Mouse (Mus musculus) kidney, adult 11 months (tissue): ENCODE results near the gene Mrap.
A peak's percentile ranks its signal among the peaks of the same experiment; 100 is the strongest.

Source experiments
- DNase-seq: peaks from one replicate; pipeline ENCODE4 v3.0.0; 2022

The Mrap gene

DNA sequence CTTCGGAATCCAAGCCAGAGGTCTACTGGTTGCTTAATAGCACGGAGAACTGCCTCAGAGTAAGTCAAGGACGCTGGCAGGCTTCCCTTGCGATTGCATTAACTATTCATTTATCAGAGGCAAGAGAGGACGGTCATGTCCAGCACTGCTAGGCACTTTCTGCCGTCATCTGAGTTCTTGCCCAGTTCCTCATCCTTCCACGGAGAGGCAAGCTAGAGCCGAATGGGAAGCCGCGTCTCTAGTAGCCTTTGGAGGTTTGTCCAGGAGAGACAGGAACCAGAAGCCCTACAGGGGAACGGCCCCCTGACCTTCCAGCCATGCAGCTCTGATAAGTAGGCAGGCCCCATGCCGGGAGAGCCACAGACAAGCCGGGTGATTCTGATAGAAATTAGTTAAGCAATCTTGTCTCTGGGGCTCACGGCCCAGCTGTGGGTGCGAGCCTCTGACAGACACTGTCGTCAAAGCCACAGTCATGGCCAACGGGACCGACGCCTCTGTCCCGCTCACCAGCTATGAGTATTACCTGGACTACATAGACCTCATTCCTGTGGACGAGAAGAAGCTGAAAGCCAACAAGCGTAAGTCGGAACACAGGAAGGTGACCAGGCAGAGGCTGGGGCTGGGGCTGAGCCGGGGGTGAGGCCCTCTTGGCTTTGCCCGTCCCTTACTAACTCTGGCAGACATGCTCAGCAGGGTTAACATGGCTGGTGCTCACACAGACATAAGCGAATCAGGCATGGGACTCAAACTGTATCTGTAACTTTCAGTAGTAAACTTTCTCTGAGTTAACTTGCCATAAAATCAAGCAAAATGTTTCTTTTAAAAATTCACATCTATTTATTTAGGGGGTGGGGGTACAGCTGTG, at the start of gene Mrap:
Mrap (plus strand) TSS at position 116 of the 865 bp plus-strand sequence.
- no peak for DNase-seq

DNA sequence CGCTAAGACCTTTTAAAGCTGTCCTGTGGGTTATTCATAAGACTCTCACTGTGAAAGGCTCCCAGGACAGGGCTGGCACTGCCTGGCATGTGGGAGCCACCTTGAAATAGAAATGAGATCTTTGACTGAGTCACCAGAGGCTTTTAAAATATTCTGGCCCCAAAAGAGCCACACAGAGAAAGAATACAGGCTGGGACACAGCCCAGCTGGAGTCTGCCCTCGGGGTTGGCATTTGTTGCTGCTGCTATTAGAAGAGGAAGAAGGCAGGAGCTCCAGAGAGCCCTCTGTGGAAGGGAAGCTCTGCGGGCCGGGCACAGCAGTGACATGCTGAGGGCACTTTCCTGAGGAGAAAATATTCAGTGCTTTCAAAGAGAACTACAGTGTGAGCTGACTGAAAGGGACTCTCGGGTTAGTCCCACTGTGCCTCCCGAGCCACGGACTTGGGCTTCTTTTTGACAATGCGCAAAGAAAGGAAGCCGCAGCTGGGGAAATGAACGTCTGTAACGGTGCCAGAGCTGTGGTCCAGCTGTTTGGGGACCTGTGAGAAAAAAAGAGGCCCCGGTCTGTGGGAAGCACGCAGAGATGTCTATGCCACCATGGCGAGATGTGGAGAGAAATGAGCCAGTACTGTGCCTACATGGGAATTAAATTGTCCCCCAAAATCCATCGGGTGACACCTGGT, 45.2 kb upstream of the Mrap start:
- DNase-seq = no peak

DNA sequence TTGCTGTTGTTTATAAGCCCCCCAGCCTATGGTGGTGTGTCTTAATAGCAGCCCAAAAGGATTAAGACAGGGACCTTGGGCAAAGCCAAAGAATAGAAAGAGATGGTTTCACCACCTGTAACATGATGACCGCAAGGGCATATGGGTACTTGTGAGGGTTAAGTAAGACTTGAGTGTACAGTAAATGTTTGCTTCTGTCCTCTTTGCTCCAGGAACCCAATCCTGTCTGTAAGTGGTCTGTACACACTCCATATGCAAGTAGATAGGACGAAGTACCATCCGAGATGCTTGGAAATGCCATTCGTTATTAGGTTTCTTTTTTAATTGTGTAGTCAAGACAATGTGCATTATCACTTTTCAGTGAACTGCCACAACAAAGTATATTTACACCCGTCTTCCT, 44.4 kb upstream of the Mrap start:
- DNase-seq = no peak

DNA sequence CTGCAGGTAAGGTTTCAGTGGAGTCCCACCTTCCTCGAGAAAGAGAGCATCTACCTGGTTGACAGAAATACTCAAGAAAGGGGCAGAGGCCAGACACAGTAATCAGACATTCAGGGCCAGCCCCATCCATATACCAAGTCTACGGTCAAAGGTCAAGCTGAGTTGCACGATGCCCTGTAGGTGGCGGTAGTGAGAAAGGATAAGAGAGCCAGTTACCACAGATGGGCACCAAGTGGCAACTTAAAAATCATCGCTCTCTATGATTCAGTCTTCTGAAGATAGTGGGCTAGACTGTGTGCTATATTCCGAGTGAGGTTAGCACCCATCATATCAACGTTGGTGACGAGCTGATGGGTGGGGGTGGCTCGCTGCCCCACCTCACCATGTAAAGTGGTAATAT, 43.3 kb upstream of the Mrap start:
- peak; percentile 17 for DNase-seq

DNA sequence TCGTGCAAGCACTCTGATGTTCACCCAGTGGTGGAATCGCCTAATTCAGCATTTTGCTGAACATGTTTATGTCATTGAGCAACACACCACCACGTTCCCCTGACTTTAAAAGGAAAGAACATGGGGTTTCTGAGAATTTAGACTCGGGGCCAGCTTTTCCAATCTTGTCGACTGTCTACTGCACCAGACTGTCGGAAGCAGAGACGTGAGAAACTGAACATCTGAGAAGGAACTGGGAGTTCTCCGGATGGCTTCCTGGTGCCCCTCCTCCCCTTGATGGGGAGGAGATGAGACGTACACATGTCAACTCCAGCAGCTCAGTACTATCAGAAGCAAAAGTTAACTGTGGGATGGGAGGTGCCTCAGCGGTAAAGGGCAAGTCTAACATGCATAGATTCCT, 42.9 kb upstream of the Mrap start:
- DNase-seq = no peak

DNA sequence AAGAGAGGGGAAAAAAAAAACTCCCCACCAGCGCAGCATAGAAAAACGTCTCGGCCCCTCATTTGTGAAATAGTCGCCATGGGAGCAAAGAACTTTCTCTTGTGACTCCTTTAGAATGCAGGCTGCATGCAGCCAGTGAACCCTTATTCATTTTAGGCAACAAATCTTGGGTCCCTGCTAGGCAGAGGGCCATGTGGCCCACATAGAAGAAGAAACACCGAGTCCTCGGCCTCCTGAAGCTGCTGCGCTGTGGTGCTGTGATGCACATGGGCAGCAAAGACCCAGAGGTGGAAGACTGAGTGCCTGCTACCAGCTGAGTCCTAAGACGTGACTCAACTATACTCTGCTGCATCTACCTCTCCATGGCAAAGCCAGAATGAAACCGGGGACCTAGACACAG, 41.7 kb upstream of the Mrap start:
- no peak for DNase-seq

DNA sequence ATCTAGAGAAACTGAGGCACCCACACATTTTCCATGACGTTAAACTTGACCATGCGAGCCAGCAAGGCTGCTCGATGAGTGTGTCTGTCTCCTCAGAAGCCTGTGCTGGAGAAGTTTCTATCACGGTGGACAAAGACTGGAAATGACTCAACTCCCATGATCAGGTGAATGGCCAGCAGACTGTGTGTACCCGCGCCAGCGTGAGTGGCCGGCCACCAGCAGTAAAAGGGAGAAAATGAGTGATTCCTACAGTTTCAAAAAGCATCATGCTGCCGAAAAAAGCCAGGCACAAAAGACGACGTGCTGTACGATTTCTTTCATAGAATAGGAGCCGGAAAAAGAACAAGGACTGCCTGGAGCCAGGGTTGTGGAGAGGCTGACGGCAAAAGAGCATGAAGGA, 38.6 kb upstream of the Mrap start:
- no peak for DNase-seq

DNA sequence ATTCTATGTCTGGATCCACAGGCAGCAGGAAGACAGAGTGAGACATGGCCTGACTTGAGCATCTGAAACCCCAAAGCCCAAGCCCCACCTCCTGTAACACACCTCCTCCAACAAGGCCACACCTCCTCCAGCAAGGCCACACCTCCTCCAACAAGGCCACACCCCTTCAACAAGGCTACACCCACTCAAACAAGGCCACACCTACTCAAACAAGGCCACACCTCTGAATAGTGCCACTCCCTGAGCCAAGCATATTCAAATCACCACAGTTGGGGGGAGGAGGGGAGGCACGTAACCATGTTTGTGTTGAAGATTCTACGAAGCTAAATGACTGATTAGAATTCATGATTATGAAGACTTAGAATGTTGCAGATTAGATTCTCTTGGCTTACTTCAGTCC, 36.5 kb upstream of the Mrap start:
- no peak for DNase-seq

DNA sequence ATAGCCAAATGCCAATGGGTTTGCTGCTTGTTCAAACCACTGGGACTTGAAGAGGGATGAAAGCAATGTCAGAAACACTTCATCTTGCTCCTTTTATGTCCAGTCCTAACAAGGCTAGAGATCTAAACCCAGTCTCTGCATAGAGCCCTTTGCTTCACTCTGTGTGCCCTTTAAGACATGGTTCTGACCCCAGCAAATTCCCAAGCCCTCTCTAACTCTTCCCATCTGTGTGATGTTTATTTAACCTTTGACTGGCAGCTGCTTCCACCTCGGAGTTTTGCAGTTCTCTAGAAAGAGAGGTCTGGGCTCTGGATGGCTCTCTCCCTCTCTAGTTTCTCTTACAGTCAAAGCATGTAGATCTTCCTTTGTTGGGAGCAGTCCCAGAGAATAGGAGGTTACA, 34.4 kb upstream of the Mrap start:
- no peak for DNase-seq

DNA sequence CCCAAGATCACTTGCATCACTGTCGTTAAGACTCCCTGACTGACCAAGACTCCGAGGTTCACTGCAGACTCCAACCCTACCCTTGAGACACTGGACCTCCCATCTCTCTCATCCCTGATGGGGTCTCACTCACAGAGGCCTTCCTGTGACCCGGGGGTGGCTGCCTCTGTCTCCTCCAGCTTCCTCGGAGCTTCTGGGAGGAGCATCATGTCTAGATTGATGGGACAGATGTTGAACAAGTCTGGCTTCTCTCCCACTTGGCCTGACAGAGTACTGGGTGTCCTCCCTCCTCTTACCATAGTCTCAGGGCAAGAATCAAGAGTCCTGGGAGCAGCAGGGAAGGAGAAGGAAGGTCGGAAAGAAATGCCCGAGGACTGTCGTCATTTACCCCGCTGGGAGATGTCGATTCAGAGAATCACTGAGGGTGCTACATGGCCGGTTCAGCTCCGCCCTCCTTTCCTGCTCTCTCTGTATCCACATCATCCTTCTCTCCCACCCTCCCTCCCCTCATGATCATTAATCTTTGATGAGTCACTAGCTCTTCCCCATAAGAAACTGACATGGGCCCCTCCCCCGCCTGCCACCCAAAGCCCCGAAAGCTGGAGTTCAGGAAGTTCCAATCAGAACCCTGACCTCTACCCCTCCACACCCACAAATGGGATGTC, 33.7 kb upstream of the Mrap start:
- DNase-seq = no peak

DNA sequence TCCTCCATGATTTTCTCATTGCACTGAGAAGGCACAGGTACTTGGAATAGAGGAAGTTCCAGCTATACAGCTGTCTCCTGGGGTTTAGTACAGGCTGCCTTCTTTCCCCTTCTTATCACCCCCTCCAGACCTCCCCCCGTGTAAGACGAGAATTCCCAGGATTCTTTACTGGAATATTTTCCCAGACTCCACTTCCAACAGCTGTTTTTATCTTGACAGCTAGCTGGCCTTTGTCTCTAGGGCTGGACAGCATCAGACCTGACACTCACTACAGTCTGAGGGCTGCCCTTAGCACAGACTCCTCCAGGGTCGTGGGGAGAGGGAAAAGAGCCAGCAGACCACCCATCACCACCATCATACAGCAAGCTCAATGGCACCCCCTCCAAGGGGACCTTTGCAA, 31.7 kb upstream of the Mrap start:
- DNase-seq = no peak

DNA sequence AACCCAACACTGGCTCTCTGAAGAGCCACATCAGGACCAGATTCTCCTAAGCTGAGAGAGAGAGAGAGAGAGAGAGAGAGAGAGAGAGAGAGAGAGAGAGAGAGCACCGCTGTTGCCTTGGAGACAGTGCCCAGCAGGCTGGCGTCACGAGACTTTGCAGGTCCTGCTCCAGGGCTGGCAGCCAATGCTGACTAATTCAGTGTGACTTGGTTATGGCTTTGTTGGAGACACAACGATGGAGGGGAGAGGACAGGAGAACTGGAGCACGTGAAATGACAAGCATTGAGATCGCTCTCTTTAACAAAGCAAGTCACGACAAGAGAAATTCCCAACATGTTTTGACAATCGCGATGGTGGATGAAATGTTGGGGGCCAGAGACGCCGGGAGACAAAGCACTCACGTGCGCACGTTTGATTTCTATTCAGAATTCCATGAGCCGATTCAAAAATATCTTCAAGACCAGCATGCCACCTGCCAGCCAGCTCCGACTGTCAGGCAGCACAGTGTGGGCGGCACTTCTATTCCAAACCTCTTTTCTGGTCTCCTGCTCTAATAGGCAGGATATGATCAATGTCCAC, 28.2 kb upstream of the Mrap start:
- DNase-seq = peak; percentile 48

DNA sequence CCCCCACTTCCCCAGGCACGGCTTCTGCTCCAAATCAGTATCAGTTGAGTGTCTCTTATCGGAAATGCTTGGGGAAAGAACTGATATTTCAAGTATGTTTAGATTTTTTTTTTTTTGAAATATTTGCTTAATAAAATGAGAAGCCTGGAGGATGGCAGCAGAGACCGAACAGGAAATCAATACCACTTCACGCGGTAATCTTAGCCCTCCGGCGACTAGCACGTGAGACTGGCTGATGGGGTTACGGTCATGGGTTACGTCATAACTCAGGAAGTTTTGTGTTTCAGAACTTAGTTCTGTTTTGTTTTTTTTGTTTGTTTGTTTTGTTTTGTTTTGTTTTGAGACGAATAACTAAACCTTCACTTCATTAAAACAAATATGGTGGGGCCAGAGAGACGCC, 27.7 kb upstream of the Mrap start:
- no peak for DNase-seq

DNA sequence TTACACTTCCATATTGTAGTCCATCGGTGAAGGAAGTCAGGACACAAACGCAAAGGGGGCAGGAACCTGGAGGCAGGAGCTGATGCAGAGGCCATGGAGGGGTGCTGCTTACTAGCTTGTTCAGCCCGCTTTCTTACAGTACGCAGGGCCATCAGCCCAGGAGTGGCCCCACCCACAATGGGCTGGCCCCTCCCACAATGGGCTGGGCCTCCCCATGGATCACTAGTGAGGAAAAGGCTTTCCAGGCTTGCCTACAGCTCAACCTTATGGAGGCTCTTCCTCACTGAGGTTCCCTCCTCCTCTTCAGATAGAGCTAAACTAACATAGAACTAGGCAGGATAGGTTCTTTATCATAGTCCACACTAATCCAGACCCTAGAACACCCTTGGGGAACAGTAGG, 14.0 kb upstream of the Mrap start:
- DNase-seq = no peak

DNA sequence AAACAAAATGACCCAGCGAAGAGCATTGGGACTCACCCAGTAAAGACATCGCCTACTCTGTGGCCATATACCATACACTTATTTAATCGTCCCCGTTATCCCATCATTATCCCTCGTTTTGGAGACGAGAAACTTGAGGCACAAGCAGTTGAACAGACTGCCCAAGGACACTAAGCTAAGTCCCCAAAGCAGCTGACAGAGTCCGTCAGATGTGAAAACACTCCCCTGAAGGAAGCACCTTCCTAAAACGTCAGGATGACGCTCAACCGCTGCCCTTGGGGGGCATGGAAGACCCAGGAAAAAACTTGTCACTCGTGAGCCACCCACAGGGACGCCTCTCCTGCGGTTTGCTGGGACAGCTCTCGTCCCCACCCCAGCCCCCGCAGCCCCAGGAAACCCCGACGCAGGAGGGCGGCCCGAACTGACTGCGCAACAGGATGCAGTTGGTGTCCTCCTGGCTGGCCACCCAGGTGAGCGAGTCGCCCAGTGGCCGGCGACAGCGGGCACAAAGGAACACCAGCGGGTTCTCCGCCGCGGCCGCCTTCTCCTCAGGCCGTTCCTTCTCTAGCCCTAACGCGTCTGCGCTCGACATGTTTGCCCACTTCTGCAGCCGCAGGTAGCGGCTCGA, 11.3 kb upstream of the Mrap start:
- DNase-seq = no peak

DNA sequence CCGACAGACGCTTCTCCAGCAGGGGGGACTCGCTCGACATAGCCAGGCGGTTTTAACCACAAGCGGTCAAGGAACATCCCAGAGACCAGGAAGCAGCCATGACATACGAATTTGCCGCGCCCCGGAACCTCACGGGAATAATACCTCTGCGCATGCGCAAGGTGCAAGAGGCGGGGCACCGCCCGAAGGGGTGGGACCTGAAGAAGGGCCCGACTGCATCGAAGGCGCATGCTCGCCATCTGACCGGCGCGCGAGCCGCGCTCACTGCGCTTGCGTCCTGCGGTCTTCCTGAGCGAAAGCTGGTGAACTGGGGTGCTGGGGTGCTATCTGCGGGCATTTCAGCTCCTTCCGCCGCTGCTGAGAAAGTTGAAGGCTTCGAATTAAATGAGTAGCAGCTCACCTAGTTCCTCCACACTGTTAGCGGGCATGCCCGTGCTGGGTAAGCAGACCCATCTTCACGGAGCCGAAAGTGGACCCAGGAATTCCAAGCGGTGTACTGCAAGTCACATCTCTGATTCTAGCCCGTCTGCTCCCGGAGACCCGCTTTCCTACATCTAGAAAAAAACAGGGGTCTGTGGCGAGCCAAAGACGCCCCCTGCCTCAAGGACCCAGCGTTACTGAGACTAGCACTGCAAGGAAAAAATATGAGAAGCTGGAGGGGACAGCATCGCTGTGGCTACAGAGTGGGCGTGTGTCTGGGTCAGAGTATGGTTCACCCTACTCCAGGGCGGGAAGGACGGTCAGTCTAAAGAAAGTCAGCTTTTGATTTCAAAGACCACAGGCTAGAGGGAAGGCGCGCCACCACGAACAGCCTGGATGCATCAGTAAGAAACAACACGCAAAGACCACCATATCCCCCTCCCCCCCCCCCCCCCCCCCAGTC, 10.5 kb upstream of the Mrap start, which contains the start of gene Mis18a:
Mis18a (minus strand) TSS at position 172 of the 883 bp plus-strand sequence.
- peak; percentile 93 for DNase-seq

DNA sequence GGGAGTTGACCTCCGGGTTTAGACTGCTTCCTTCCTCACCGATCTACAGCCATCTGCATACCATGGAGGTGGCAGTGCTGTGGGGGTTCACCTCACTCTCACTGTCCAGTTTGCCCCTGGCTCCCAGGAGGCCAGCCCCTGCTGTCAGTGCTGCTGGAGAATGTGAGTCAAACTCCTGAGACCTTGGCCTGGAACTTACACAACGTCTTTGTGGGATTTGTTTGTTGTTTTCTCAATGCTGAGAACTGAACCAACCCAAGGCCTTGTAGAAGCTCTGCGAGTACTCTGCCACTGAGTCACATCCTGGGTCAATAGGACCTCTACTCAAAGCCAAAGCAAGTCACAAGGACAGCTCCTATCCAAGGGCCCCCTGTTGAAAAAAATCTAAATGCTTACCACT, 2.4 kb upstream of the Mrap start:
- no peak for DNase-seq

DNA sequence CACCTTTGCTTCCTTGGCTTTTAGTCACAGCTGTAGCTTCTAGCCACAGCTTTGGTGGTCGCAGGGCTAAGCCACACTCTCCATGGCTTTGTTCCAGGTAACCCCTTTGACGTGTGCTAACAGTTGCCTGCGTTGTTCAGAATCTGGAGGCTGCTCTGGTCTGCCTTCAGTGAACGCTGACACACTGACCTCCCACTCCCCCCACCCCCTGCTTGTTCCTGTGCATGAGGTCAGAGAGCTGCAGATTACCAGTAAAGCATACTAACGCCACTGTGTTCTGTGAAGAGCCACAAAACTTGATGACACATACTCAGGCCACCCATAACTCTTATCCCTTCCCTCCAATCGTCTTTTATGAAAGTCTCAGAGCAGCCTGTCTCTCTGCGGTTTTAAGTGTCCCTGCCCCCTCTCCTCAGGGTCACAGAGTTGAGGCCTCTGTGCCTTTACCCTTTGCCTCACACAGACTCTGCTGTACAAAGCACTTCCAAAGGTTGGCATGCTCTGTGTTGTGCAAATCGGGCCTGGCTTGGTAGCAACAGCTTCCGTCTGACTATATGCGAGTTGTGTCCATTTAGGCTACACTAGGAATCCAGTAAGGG, 1.2 kb upstream of the Mrap start:
- DNase-seq = peak; percentile 20

DNA sequence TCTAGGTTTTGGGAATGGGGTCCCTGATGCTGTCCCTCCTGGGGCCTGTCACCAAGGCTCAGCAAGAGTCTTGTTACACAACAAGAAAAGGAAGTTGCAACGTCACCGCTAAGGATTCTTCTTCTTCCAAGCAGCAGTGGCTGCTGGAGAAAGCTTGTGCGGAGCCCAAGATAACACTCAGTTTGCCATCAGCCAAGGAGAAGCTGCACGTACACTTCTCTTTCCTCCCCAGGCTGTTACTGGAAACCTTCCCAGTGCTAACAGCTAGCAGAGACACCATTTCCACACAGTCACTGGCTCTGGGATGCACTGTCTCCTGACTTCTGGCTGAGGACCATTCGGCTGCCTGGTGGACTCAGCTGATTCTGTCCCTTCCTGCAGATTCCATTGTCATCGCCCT, 9.1 kb downstream of the Mrap start:
- DNase-seq = no peak

DNA sequence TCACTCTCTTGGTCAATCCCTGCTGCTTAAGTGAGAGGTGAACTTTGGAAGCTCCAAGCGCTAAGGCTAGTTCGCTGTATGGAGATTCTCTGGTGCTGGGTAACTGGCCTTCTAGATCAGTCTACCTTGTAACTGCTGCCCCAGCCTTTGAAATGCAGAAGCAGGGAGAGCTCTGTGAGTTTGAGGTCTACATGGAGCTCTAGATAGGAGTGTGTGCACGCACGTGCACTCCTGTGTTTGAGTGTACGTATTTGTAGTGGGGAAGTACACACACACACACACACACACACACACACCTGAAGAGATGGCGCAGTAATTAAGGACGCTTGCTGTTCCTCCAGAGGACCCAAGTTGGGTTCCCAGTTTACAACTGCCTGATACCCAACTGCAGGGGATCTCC, 10.2 kb downstream of the Mrap start:
- DNase-seq = no peak

DNA sequence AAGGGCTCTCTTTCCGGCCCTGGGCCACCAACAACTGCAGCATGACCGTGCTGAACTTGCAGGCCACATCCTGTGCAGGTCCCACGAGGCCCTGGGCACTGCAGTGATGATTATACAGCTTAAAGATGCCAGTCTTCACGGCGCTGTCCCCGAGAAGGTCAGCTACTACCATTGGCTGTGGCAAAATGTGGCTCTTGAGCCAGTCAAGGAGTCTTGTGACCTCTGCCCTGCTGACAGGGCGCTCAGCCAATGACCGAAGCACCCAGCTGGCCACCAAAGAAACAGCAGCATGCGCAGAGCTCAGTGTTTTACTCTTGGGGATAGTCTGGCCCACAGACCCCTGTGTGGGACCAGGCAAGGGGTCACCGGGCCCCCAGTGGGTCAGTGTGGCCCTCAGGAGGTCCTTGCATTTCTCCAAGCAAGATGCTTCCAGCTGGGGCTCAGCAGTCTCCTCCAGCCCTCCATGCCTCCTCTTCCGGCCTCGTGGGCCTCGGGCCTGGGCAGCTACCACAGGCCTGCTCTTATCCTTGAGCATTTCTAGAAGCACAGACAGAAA, 15.5 kb downstream of the Mrap start:
- no peak for DNase-seq
